Mouse (Mus musculus): ENCODE results near the gene Grb14.

The Grb14 gene

DNA sequence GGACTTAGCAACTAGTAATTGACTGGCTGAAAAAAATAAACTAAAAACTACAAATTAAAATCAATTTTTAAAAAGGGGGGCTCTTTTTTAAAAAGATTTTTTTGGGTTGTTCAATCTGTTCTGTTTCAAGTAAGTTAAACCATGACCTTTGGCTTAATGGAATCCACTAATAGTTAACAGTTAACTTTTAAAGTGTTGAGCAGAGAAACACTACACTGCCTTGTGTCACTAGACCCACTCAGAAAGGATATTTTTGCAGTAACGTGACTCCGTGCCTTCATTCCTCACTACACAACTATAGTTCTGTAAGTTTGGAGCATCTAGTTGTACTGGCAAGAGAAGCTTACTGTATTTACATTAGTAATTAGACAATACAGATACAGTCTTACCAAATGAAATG is 50.2 kb downstream of the Grb14 start:
- DNase-seq (ENCODE audit: low spot score): no peak

- no peak for DNase-seq (ENCODE audit: low spot score)
These were observed 50.9 kb downstream of the Grb14 start for GRCm38 (mm10) chr2:64973819-64974441.

GRCm38 (mm10) chr2:64973125-64973524 is 51.7 kb downstream of the Grb14 start:
- no peak for DNase-seq (ENCODE audit: low spot score)

GRCm38 (mm10) chr2:64971828-64972227 is 53.0 kb downstream of the Grb14 start:
- no peak for DNase-seq (ENCODE audit: low spot score)

GRCm38 (mm10) chr2:64970992-64971391 is 53.8 kb downstream of the Grb14 start:
- DNase-seq (ENCODE audit: low spot score): no peak

- no peak for DNase-seq (ENCODE audit: low spot score)
These were observed 57.8 kb downstream of the Grb14 start for GRCm38 (mm10) chr2:64966893-64967444.

- DNase-seq (ENCODE audit: low spot score): peak; percentile 18
These were observed 58.5 kb downstream of the Grb14 start for GRCm38 (mm10) chr2:64966323-64966722.

- DNase-seq (ENCODE audit: low spot score): peak; percentile 64
These were observed 59.4 kb downstream of the Grb14 start for GRCm38 (mm10) chr2:64965227-64965864.

DNA sequence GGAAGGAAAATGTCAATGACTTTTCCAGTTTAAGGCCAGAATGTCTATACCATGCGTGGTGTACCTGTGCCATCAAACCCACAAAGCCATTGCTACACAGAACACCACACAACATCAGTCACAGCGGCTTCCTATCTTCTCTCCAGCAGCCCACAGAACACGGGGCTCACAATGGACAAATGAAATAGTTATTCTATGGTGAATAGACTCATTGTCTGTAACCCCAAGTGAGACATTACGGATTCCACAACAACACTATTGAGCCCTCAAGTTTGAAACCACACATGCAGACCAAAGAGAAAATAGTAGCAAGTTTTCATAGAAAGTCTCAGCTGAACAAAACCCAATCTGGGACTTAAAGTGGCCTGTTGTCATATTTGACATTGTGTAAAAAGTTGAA is 62.6 kb downstream of the Grb14 start:
- DNase-seq (ENCODE audit: low spot score): no peak

DNA sequence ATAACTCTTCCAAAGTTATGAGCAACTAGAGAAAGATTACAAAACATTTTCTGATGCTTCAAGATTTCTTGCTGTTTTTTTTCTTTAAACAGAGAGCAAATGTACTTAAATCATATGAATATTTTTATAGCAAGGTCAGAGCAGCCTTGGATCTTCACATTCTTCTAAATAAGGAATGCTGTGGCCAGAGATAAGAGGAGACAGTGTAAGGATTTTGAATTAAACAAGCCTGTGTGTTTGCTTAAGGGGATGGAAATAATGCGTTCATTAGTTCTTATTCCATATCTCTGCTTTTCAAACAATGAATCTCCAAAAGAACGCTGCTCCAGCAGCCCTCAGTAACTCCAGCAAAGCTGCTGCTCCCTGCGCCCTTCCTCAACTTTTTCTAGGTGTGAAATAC is 63.4 kb downstream of the Grb14 start:
- DNase-seq (ENCODE audit: low spot score): no peak

GRCm38 (mm10) chr2:64959657-64960056 is 65.1 kb downstream of the Grb14 start:
- no peak for DNase-seq (ENCODE audit: low spot score)

DNA sequence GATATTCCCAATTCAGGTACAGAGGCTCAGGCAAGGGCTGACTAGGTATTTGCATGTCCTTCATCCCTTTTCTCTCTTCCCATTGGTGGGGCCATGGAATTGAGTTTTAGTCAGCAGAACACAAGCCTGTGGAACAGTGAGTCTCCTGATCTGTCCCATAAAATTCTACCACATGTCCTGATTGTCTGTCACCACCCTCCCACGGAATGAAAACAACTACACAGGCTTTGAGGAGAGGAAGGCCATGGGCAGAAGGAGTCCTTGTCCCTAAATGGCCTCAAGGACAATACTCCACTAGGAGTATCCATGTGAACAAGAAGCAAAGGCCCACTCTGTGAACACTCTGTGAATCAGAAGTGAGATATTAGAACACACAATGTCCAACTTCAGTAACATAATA is 69.3 kb downstream of the Grb14 start:
- DNase-seq (ENCODE audit: low spot score): no peak

DNA sequence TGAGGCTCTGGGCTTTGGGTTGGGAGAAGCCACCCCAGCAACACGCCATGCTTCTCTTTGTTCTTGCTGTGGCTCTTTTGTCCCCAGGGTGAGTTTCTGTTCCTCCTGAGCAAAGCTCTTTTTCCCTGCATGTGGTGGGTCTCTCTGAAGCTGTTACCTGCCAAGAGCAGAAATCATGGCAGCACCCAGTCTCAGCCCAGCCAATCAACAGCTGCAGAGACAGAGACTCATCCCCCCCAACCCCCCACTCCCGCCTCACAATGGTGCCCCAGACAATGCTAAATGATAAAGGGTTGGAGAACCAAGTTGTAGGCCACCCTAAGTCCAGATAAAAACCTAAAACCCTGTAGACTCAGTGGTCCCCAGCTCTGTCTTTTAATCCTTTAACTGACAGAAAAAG is 75.6 kb downstream of the Grb14 start:
- no peak for DNase-seq (ENCODE audit: low spot score)

- DNase-seq (ENCODE audit: low spot score): peak; percentile 66
These were observed 76.2 kb downstream of the Grb14 start for GRCm38 (mm10) chr2:64948418-64949169.

GRCm38 (mm10) chr2:64947484-64947883 is 77.3 kb downstream of the Grb14 start:
- DNase-seq (ENCODE audit: low spot score): no peak

DNA sequence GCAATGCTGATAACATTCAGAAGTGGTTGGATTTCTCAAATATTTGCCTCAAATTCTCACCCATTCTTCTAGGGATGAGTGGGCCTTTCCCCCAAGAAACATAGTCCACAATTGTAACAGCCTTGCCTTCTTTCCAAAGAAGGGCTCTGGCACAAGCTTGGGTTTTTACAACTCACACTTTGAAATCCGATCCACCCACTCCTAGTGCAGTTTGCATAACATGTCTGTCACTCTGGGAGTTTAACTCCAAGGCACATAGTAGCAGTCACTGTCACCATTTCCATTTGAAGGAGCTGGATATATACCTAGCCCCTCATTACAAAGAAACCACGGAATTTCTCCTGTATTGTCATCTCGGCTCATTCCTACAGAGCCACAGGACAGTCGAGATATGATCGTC is 103.9 kb downstream of the Grb14 start:
- peak; percentile 10 for DNase-seq (ENCODE audit: low spot score)

DNA sequence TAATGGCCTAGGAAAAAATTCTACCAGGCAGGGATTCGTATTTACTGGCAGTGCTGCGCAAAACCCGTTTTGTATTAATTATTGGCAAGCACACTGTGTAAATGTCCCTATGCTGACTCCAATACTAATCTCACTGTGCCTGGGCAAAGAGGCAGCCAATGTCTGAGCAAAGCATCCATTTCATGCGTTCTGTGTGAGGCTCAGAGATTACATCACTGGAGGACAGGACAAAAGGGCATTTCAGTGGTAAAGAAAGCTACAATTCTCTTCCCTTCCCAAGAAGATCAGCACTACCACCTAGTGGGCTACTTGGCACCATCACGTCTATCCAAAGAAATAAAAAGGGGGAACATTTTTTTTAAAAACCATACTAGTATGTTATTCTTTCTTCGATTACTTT is 109.3 kb downstream of the Grb14 start:
- peak; percentile 8 for DNase-seq (ENCODE audit: low spot score)

DNA sequence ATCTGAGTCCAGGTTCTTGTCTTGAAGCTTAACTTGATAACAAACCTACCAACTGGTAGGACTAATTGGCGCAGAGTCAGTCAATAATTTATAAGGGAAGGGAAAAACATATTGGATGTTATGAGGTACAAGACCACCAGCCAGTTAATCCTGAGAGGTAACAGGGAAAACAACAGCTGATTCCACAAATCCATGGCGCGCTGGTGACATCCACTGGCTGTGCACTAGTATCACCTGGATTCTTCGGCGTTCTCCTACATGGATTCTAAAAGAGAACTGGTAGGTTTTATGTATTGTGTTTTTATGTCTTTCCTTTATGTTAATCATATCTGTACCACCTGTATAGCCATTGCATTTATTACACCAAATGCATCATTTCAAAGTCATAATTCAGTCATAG is 119.9 kb downstream of the Grb14 start:
- DNase-seq (ENCODE audit: low spot score): no peak

GRCm38 (mm10) chr2:64897844-64898243 is 126.9 kb downstream of the Grb14 start:
- no peak for DNase-seq (ENCODE audit: low spot score)

GRCm38 (mm10) chr2:64893233-64893632 is 131.6 kb downstream of the Grb14 start:
- DNase-seq (ENCODE audit: low spot score): no peak

DNA sequence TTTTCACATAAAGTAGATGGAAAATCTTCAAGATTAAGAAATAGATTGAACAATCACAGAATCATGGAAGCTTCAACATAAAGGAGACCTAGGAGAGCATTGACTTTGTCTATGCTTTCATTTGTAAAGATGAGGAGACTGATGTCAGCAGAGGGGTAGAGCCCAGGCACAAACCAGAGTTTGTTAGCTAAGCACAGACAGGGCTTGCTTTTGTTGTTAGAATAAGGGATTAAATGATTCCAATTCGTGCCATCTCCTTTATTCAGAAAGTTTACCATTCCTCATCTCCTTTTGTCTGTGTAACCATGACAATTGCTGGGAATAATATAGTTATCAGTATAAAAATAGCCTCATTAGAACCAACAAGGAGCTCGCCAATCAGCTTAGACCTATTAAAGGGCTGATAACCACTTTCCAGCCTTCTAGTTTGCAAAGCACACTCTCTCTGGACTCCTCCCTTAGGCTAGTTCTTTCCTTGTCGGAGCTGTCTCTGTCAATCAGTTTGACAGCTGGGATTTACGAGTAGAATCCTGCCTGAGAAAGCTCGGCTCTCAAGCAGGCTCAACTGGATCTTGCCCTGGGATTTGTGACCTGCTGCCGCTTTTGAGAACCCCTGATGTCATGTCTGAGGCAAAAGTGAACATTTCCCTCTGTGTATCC is 137.6 kb downstream of the Grb14 start:
- DNase-seq (ENCODE audit: low spot score): no peak

DNA sequence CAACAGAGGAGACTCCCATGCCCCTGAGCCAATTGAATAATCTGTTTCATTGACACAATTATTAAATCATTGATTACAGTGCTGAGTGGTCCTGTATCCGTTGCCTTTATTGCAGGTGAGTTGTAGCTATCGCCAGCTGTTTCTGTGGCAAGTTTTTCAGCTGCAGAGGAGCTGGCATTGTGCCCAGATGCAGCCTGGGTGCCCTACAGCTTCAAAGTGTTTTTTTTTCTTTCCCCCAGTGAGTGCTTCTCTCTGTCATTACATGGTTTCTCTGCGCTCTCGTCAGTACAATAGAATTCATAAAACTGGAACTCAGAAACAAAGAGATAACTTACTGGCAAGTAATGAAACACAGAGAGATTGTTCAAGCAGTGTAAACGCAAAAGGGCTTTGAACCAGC is 139.1 kb downstream of the Grb14 start:
- DNase-seq (ENCODE audit: low spot score): no peak

- no peak for DNase-seq (ENCODE audit: low spot score)
These were observed 146.5 kb downstream of the Grb14 start for GRCm38 (mm10) chr2:64878275-64878674.

All from adipocyte (in vitro differentiated cells).